Mouse (Mus musculus) midbrain, embryonic 14.5 days (tissue): ENCODE measurements around the gene Gnb2. TPM values are rescaled to one million over a fixed set of nuclear protein-coding genes. Genes with fewer than 3 reads are reported as not detected.
A peak's percentile ranks its signal among the peaks of the same experiment; 100 is the strongest.

Experiments
- ATAC-seq: fragments of 200-750 bp; cut with Nextera tagmentation; 2 replicates; pipeline ENCODE4 v1.8.0; 2017; ENCODE audit warnings: moderate number of reproducible peaks, moderate library complexity; ENCODE audit not compliant: low FRiP score, low TSS enrichment
- DNase-seq: peaks from one replicate; pipeline ENCODE4 v3.0.0-alpha.2; 2015
- H3K27ac ChIP-seq: fragments of 300-500 bp; sonication (generic); replicated peaks from 2 replicates; pipeline ENCODE4 v1.5.1; 2014; ENCODE audit warnings: mild to moderate bottlenecking, low read depth, low read length, moderate library complexity
- H3K27me3 ChIP-seq: fragments of 300-500 bp; sonication (generic); 2 replicates; pipeline ENCODE4 v1.6.1; 2014; ENCODE audit warnings: low read length, control low read depth, mixed read lengths; ENCODE audit not compliant: control insufficient read depth, insufficient read depth
- H3K36me3 ChIP-seq: fragments of 300-500 bp; sonication (generic); 2 replicates; pipeline ENCODE4 v1.6.1; 2014; ENCODE audit warnings: low read length, control low read depth; ENCODE audit not compliant: control insufficient read depth, insufficient read depth
- H3K4me1 ChIP-seq: fragments of 300-500 bp; sonication (generic); 2 replicates; pipeline ENCODE4 v1.6.1; 2014; ENCODE audit warnings: mild to moderate bottlenecking, antibody characterized with exemption, low read length, control low read depth; ENCODE audit not compliant: control insufficient read depth, insufficient read depth
- H3K4me2 ChIP-seq: fragments of 300-500 bp; sonication (generic); 2 replicates; pipeline ENCODE4 v1.6.1; 2014; ENCODE audit warnings: mild to moderate bottlenecking, low read length, moderate library complexity
- H3K4me3 ChIP-seq: fragments of 300-500 bp; sonication (generic); replicated peaks from 2 replicates; pipeline ENCODE4 v1.5.1; 2014; ENCODE audit warnings: low read depth, low read length
- H3K9ac ChIP-seq: fragments of 300-500 bp; sonication (generic); replicated peaks from 2 replicates; pipeline ENCODE4 v1.6.1; 2014; ENCODE audit warnings: mild to moderate bottlenecking, low read length, moderate library complexity
- H3K9me3 ChIP-seq: fragments of 300-500 bp; sonication (generic); 2 replicates; pipeline ENCODE4 v1.6.1; 2016; ENCODE audit warnings: low read length, control low read depth, mixed read lengths; ENCODE audit not compliant: control insufficient read depth
- WGBS: fragments of 180-500 bp; shearing (Covaris S2); extraction: QIAGEN DNeasy Blood & Tissue Kit; methylation state at CpG from one replicate; pipeline ENCODE4 v1.1.7; 2014; 5-methylcytosine and 5-hydroxymethylcytosine counted together
- polyA plus RNA-seq: library from polyadenylated mRNA; unstranded; fragments of >200 nt; fragmentation: Nextera tagmentation; extraction: Ambion mirVana; gene quantifications from 2 replicates; pipeline ENCODE4 v1.2.1, GENCODE M21; 2014

The Gnb2 gene
- polyA plus RNA-seq, 1 experiment from 2014 or later: 633 TPM

GRCm38 (mm10) chr5:137510014-137510501, 23.3 kb downstream of the Gnb2 start:
- Histone ChIP-seq H3K9ac (peak overlapping the region; percentile 99), H3K9me3 (no peaks in the 10 kb centered on the region), H3K4me1 (peaks cover 26% of the 10 kb centered on the region), H3K4me2 (peak overlapping the region; percentile 72), H3K4me3 (peak overlapping the region; percentile 98), H3K27me3 (no peaks in the 10 kb centered on the region), H3K36me3 (no peaks in the 10 kb centered on the region), H3K27ac (peak overlapping the region; percentile 86)
- under 1% methylated on average over 45 of the region's 52 CpGs for WGBS
- DNase-seq (peak; percentile 88), ATAC-seq (peak; percentile 86)

- DNase-seq (no peak), ATAC-seq (no peak)
- peaks cover 10% of the 10 kb centered on the region for H3K4me1 ChIP-seq
- no peak overlapping the region for H3K27ac ChIP-seq
- H3K36me3 ChIP-seq: no peaks in the 10 kb centered on the region
- no peaks in the 10 kb centered on the region for H3K27me3 ChIP-seq
- H3K4me3 ChIP-seq: no peak overlapping the region
- no peak overlapping the region for H3K9ac ChIP-seq
- H3K4me2 ChIP-seq: no peak overlapping the region
- WGBS: 87% methylated on average over 6 of the region's 6 CpGs
- no peaks in the 10 kb centered on the region for H3K9me3 ChIP-seq
These were observed 29.3 kb downstream of the Gnb2 start for GRCm38 (mm10) chr5:137504041-137504440.

- ATAC-seq (peak; percentile 80), DNase-seq (peak; percentile 92)
- Histone ChIP-seq H3K4me3 (peak overlapping the region; percentile 41), H3K27me3 (no peaks in the 10 kb centered on the region), H3K4me1 (peaks cover 10% of the 10 kb centered on the region), H3K4me2 (peak overlapping the region; percentile 58), H3K27ac (peak overlapping the region; percentile 84), H3K36me3 (no peaks in the 10 kb centered on the region), H3K9ac (peak overlapping the region; percentile 71), H3K9me3 (no peaks in the 10 kb centered on the region)
- WGBS: under 1% methylated on average over 30 of the region's 30 CpGs
These were observed 30.6 kb downstream of the Gnb2 start for GRCm38 (mm10) chr5:137502667-137503110.

GRCm38 (mm10) chr5:137501709-137502666, 31.3 kb downstream of the Gnb2 start, which contains the start of gene Pop7:
Gene Pop7 (minus strand): TSS chr5:137502518.
- DNase-seq: peak; percentile 100
- peak within 1 kb of the TSS; percentile 71 for H3K9ac ChIP-seq
- H3K36me3 ChIP-seq: no peaks in the 10 kb centered on the region
- peak; percentile 96 for ATAC-seq
- WGBS: 2% methylated on average over 64 of the region's 64 CpGs
- peak within 1 kb of the TSS; percentile 41 for H3K4me3 ChIP-seq
- H3K9me3 ChIP-seq: no peaks in the 10 kb centered on the region
- H3K4me2 ChIP-seq: peak within 1 kb of the TSS; percentile 86
- H3K27ac ChIP-seq: peak within 1 kb of the TSS; percentile 84
- no peaks in the 10 kb centered on the region for H3K27me3 ChIP-seq
- H3K4me1 ChIP-seq: peaks cover 10% of the 10 kb centered on the region

GRCm38 (mm10) chr5:137500186-137500585, 33.1 kb downstream of the Gnb2 start:
- H3K27me3 ChIP-seq: no peaks in the 10 kb centered on the region
- no peak overlapping the region for H3K4me2 ChIP-seq
- ATAC-seq: no peak
- WGBS: 93% methylated on average over 7 of the region's 7 CpGs
- H3K9ac ChIP-seq: no peak overlapping the region
- DNase-seq: no peak
- no peaks in the 10 kb centered on the region for H3K9me3 ChIP-seq
- peaks cover 10% of the 10 kb centered on the region for H3K4me1 ChIP-seq
- H3K36me3 ChIP-seq: no peaks in the 10 kb centered on the region
- H3K4me3 ChIP-seq: no peak overlapping the region
- H3K27ac ChIP-seq: no peak overlapping the region

- 85% methylated on average over 13 of the region's 13 CpGs for WGBS
- no peaks in the 10 kb centered on the region for H3K36me3 ChIP-seq
- ATAC-seq: no peak
- no peaks in the 10 kb centered on the region for H3K4me1 ChIP-seq
- H3K4me3 ChIP-seq: no peak overlapping the region
- H3K4me2 ChIP-seq: no peak overlapping the region
- no peak overlapping the region for H3K27ac ChIP-seq
- DNase-seq: no peak
- no peaks in the 10 kb centered on the region for H3K9me3 ChIP-seq
- no peak overlapping the region for H3K9ac ChIP-seq
- H3K27me3 ChIP-seq: no peaks in the 10 kb centered on the region
These were observed 39.5 kb downstream of the Gnb2 start for GRCm38 (mm10) chr5:137493831-137494230.

- no peak overlapping the region for H3K27ac ChIP-seq
- no peaks in the 10 kb centered on the region for H3K36me3 ChIP-seq
- DNase-seq: no peak
- no peak overlapping the region for H3K4me2 ChIP-seq
- H3K9ac ChIP-seq: no peak overlapping the region
- H3K27me3 ChIP-seq: no peaks in the 10 kb centered on the region
- 67% methylated on average over 4 of the region's 4 CpGs for WGBS
- no peak overlapping the region for H3K4me3 ChIP-seq
- no peak for ATAC-seq
- no peaks in the 10 kb centered on the region for H3K9me3 ChIP-seq
- no peaks in the 10 kb centered on the region for H3K4me1 ChIP-seq
These were observed 41.8 kb downstream of the Gnb2 start for GRCm38 (mm10) chr5:137491559-137491958.

- no peak overlapping the region for H3K4me2 ChIP-seq
- no peaks in the 10 kb centered on the region for H3K9me3 ChIP-seq
- no peak overlapping the region for H3K27ac ChIP-seq
- H3K4me1 ChIP-seq: no peaks in the 10 kb centered on the region
- H3K9ac ChIP-seq: no peak overlapping the region
- WGBS: 90% methylated on average over 7 of the region's 7 CpGs
- no peaks in the 10 kb centered on the region for H3K27me3 ChIP-seq
- ATAC-seq (no peak), DNase-seq (no peak)
- H3K36me3 ChIP-seq: no peaks in the 10 kb centered on the region
- no peak overlapping the region for H3K4me3 ChIP-seq
These were observed 45.7 kb downstream of the Gnb2 start for GRCm38 (mm10) chr5:137487616-137488015.
